Mouse (Mus musculus) hindbrain, embryonic 15.5 days (tissue): ENCODE measurements around the gene Treml1. TPM values are rescaled to one million over a fixed set of nuclear protein-coding genes. Genes with fewer than 3 reads are reported as not detected.

Experiments
- ATAC-seq: fragments of 200-750 bp; cut with Nextera tagmentation; 2 replicates; pipeline ENCODE4 v1.8.0; 2017; ENCODE audit warnings: low read depth, moderate number of reproducible peaks, moderate TSS enrichment; ENCODE audit not compliant: low FRiP score
- H3K27ac ChIP-seq: fragments of 300-500 bp; sonication (generic); replicated peaks from 2 replicates; pipeline ENCODE4 v1.5.1; 2015; ENCODE audit warnings: mild to moderate bottlenecking, inconsistent platforms
- H3K27me3 ChIP-seq: fragments of 300-500 bp; sonication (generic); 2 replicates; pipeline ENCODE4 v1.6.1; 2015; ENCODE audit warnings: control low read depth, inconsistent platforms
- H3K36me3 ChIP-seq: fragments of 300-500 bp; sonication (generic); 2 replicates; pipeline ENCODE4 v1.6.1; 2015; ENCODE audit warnings: control low read depth, inconsistent platforms
- H3K4me1 ChIP-seq: fragments of 300-500 bp; sonication (generic); replicated peaks from 2 replicates; pipeline ENCODE4 v1.6.1; 2015; ENCODE audit warnings: control low read depth, inconsistent platforms
- H3K4me2 ChIP-seq: fragments of 300-500 bp; sonication (generic); 2 replicates; pipeline ENCODE4 v1.6.1; 2015; ENCODE audit warnings: moderate library complexity, mild to moderate bottlenecking, inconsistent platforms
- H3K4me3 ChIP-seq: fragments of 300-500 bp; sonication (generic); 2 replicates; pipeline ENCODE4 v1.5.1; 2015; ENCODE audit warnings: mild to moderate bottlenecking, inconsistent platforms
- H3K9ac ChIP-seq: fragments of 300-500 bp; sonication (generic); 2 replicates; pipeline ENCODE4 v1.6.1; 2015; ENCODE audit warnings: inconsistent platforms
- H3K9me3 ChIP-seq: fragments of 300-500 bp; sonication (generic); 2 replicates; pipeline ENCODE4 v1.6.1; 2016; ENCODE audit warnings: control low read depth, inconsistent platforms
- WGBS: fragments of 180-500 bp; shearing (Covaris S2); methylation state at CpG from one replicate; pipeline ENCODE4 v1.1.7; 2015; 5-methylcytosine and 5-hydroxymethylcytosine counted together
- polyA plus RNA-seq: library from polyadenylated mRNA; unstranded; fragments of >200 nt; fragmentation: Nextera tagmentation; extraction: Ambion mirVana; gene quantifications from 2 replicates; pipeline ENCODE4 v1.2.1, GENCODE M21; 2015

Treml1 gene
- polyA plus RNA-seq, 1 experiment from 2014 or later, result 0.61 TPM

- H3K9me3 ChIP-seq, result no peaks in the 10 kb centered on the region
- ATAC-seq, result no peak
- H3K36me3 ChIP-seq, result peaks cover 80% of the 10 kb centered on the region
- WGBS, result 92% methylated on average over 3 of the region's 3 CpGs
- no peaks in the 10 kb centered on the region for H3K4me1 ChIP-seq
- no peak overlapping the region for H3K4me2 ChIP-seq
- no peaks in the 10 kb centered on the region for H3K27me3 ChIP-seq
- no peak overlapping the region for H3K9ac ChIP-seq
- H3K4me3 ChIP-seq, result no peak overlapping the region
- H3K27ac ChIP-seq, result no peak overlapping the region
Observed at GRCm38 (mm10) chr17:48392616-48393015, 32.9 kb downstream of the Treml1 start.

DNA sequence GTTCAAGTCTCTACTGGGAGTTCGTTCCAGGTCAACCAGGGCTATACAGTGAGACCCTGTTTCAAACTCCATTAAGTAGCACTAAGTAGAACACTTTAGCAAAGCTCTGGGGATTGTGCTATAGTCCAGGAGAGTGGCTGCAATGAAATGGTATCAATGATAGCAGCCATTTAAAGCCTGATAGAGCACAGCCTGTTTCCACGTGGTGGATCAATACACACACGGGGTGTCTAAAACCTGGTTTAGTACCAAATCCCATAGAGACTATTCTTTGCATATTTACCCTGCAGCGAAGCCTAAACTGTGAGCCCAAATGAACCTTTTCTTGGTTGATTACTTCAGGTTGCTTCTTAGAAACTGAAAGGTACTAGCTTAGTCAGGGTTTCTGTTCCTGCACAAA lies 42.0 kb downstream of the Treml1 start:
- Histone ChIP-seq H3K27ac (no peak overlapping the region), H3K4me3 (no peak overlapping the region), H3K4me2 (no peak overlapping the region), H3K9ac (no peak overlapping the region), H3K36me3 (peaks cover 9% of the 10 kb centered on the region), H3K9me3 (no peaks in the 10 kb centered on the region), H3K27me3 (no peaks in the 10 kb centered on the region), H3K4me1 (0 out of 2 replicates have a peak, but pooled peaks cover 3% of the 10 kb centered on the region)
- no peak for ATAC-seq
- 82% methylated on average over 4 of the region's 4 CpGs for WGBS

- no peak overlapping the region for H3K9ac ChIP-seq
- peaks cover 9% of the 10 kb centered on the region for H3K36me3 ChIP-seq
- no peak overlapping the region for H3K4me2 ChIP-seq
- ATAC-seq, result no peak
- no peak overlapping the region for H3K27ac ChIP-seq
- H3K9me3 ChIP-seq, result no peaks in the 10 kb centered on the region
- peaks cover 12% of the 10 kb centered on the region for H3K4me1 ChIP-seq
- no peaks in the 10 kb centered on the region for H3K27me3 ChIP-seq
- WGBS, result 95% methylated on average over 3 of the region's 3 CpGs
- no peak overlapping the region for H3K4me3 ChIP-seq
Observed at GRCm38 (mm10) chr17:48402751-48403150, 43.0 kb downstream of the Treml1 start.

DNA sequence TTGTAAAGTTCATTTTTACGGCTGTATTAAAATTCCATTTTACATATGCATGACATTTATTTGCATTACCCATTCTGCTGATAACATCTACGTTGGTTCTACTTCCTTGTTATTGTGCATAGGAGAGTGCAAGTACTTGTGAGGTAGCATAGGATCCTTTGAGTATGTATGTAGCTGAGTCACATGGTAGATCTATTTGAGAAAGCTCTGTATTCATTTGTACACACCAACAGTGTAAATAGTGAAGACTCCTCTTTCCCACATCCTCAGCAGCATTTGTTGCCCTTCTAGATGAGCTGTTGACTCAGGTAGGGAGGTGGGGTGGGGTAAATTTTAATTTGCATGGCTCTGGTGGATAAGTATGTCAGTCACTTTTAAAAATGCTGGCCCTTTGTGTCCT lies 44.1 kb downstream of the Treml1 start:
- ATAC-seq, result no peak
- peaks cover 18% of the 10 kb centered on the region for H3K4me1 ChIP-seq
- WGBS, result 89% methylated on average over 2 of the region's 2 CpGs
- H3K9ac ChIP-seq, result no peak overlapping the region
- H3K27ac ChIP-seq, result no peak overlapping the region
- peaks cover 3% of the 10 kb centered on the region for H3K36me3 ChIP-seq
- no peaks in the 10 kb centered on the region for H3K9me3 ChIP-seq
- no peak overlapping the region for H3K4me2 ChIP-seq
- H3K4me3 ChIP-seq, result no peak overlapping the region
- no peaks in the 10 kb centered on the region for H3K27me3 ChIP-seq

- no peak overlapping the region for H3K4me3 ChIP-seq
- no peak for ATAC-seq
- peaks cover 18% of the 10 kb centered on the region for H3K4me1 ChIP-seq
- WGBS, result 92% methylated on average over 1 of the region's 1 CpGs
- H3K9me3 ChIP-seq, result no peaks in the 10 kb centered on the region
- H3K9ac ChIP-seq, result no peak overlapping the region
- H3K4me2 ChIP-seq, result no peak overlapping the region
- no peak overlapping the region for H3K27ac ChIP-seq
- H3K27me3 ChIP-seq, result no peaks in the 10 kb centered on the region
- H3K36me3 ChIP-seq, result no peaks in the 10 kb centered on the region
Observed at GRCm38 (mm10) chr17:48404706-48405105, 45.0 kb downstream of the Treml1 start.

- 0 out of 2 replicates have a peak overlapping the region, but pooled peaks have one; percentile 2 for H3K9ac ChIP-seq
- H3K4me2 ChIP-seq, result no peak overlapping the region
Observed at GRCm38 (mm10) chr17:48407154-48407553, 47.4 kb downstream of the Treml1 start.

GRCm38 (mm10) chr17:48407910-48408525 lies 48.3 kb downstream of the Treml1 start:
- Histone ChIP-seq H3K4me3 (peak overlapping the region; percentile 64), H3K27me3 (no peaks in the 10 kb centered on the region), H3K27ac (peak overlapping the region; percentile 96), H3K9ac (peak overlapping the region; percentile 88), H3K36me3 (no peaks in the 10 kb centered on the region), H3K4me2 (peak overlapping the region; percentile 85), H3K9me3 (no peaks in the 10 kb centered on the region), H3K4me1 (peaks cover 32% of the 10 kb centered on the region)
- no peak for ATAC-seq
- 12% methylated on average over 8 of the region's 8 CpGs for WGBS

More at GRCm38 (mm10) chr17:48407154-48407553, 47.4 kb downstream of the Treml1 start:
- Histone ChIP-seq H3K4me1 (peaks cover 32% of the 10 kb centered on the region), H3K27me3 (no peaks in the 10 kb centered on the region), H3K9me3 (no peaks in the 10 kb centered on the region), H3K4me3 (no peak overlapping the region), H3K27ac (no peak overlapping the region), H3K36me3 (no peaks in the 10 kb centered on the region)
- WGBS, result 82% methylated on average over 4 of the region's 4 CpGs
- ATAC-seq, result no peak

- ATAC-seq, result peak; percentile 38
- peak overlapping the region; percentile 96 for H3K27ac ChIP-seq
- peaks cover 32% of the 10 kb centered on the region for H3K4me1 ChIP-seq
- H3K4me2 ChIP-seq, result peak overlapping the region; percentile 85
- H3K36me3 ChIP-seq, result no peaks in the 10 kb centered on the region
- no peaks in the 10 kb centered on the region for H3K9me3 ChIP-seq
- WGBS, result under 1% methylated on average over 45 of the region's 47 CpGs
- H3K9ac ChIP-seq, result peak overlapping the region; percentile 88
- peak overlapping the region; percentile 64 for H3K4me3 ChIP-seq
- H3K27me3 ChIP-seq, result no peaks in the 10 kb centered on the region
Observed at GRCm38 (mm10) chr17:48408526-48409291, 49.0 kb downstream of the Treml1 start.

GRCm38 (mm10) chr17:48409380-48410298 lies 49.9 kb downstream of the Treml1 start, which contains the start of the genes Nfya and Oard1:
Nfya (minus strand) TSS chr17:48409906.
Oard1 (plus strand) TSS chr17:48410014.
- no peaks in the 10 kb centered on the region for H3K9me3 ChIP-seq
- peak within 1 kb of the TSS; percentile 96 for H3K27ac ChIP-seq
- no peaks in the 10 kb centered on the region for H3K27me3 ChIP-seq
- H3K9ac ChIP-seq, result peak within 1 kb of the TSS; percentile 88
- ATAC-seq, result peak; percentile 98
- peaks cover 32% of the 10 kb centered on the region for H3K4me1 ChIP-seq
- H3K4me3 ChIP-seq, result peak within 1 kb of the TSS; percentile 64
- peak within 1 kb of the TSS; percentile 85 for H3K4me2 ChIP-seq
- no peaks in the 10 kb centered on the region for H3K36me3 ChIP-seq
- WGBS, result under 1% methylated on average over 84 of the region's 84 CpGs

- Histone ChIP-seq H3K4me2 (peak overlapping the region; percentile 77), H3K4me3 (peak overlapping the region; percentile 64), H3K9me3 (no peaks in the 10 kb centered on the region), H3K27me3 (no peaks in the 10 kb centered on the region), H3K9ac (peak overlapping the region; percentile 53), H3K36me3 (no peaks in the 10 kb centered on the region), H3K27ac (peak overlapping the region; percentile 93), H3K4me1 (peaks cover 32% of the 10 kb centered on the region)
- WGBS, result under 1% methylated on average over 13 of the region's 13 CpGs
- ATAC-seq, result peak; percentile 31; the same call in 1 of the 2 replicates
Observed at GRCm38 (mm10) chr17:48410299-48410785, 50.6 kb downstream of the Treml1 start.

GRCm38 (mm10) chr17:48411241-48411640 lies 51.5 kb downstream of the Treml1 start:
- Histone ChIP-seq H3K27me3 (no peaks in the 10 kb centered on the region), H3K4me1 (peaks cover 32% of the 10 kb centered on the region), H3K27ac (peak overlapping the region; percentile 93), H3K9ac (peak overlapping the region; percentile 53), H3K4me2 (peak overlapping the region; percentile 77), H3K4me3 (peak overlapping the region; percentile 64), H3K9me3 (no peaks in the 10 kb centered on the region), H3K36me3 (no peaks in the 10 kb centered on the region)
- 56% methylated on average over 8 of the region's 8 CpGs for WGBS
- ATAC-seq, result no peak
